ENCODE assay signal across 10 mouse cellular contexts in genomic region chrX:23823398-23824023, GRCm38 (mm10). TPM values are rescaled to one million over a fixed set of nuclear protein-coding genes. Genes with fewer than 3 reads are reported as not detected.
DNase-seq lines count a peak whose midpoint lies in the region; ATAC-seq lines count a peak whose summit lies in the region.
"Had no signal": no experiment of that assay in that cellular context is flagged by ENCODE, and none has a peak within 500 bp of the region (broad histone marks: within the 10 kb centered on the region; RNA-seq: fewer than 3 reads in every experiment).

No protein-coding gene starts in this region.

- H3K27ac ChIP-seq in heart, embryonic 10.5 days = no peak overlapping the region
- H3K27ac ChIP-seq in limb, embryonic 13.5 days = no peak overlapping the region
- H3K27ac ChIP-seq: macrophage had no signal

- H3K9ac ChIP-seq in limb, embryonic 13.5 days = no peak overlapping the region

- peak; percentile 5 to 13 for DNase-seq in urinary bladder, adult 18-20 months (ENCODE audit: low spot score in 2 of 2)
- DNase-seq in urinary bladder, postnatal 10 days (ENCODE audit: low spot score) = no peak
- no peak for DNase-seq in heart, embryonic 10.5 days (ENCODE audit: low spot score)
- no peak for DNase-seq in retina, postnatal 1 day
- DNase-seq in thymus, postnatal 10 days (ENCODE audit: low spot score in 2 of 2) = no peak
- no peak for DNase-seq in right cerebral cortex, postnatal 10 days (ENCODE audit: low spot score in 2 of 2)
- DNase-seq in yolk sac, embryonic 10.5 days (ENCODE audit: low spot score) = no peak
- DNase-seq: thymus, adult 2 months had no signal

- no peaks in the 10 kb centered on the region for H3K9me3 ChIP-seq in heart, embryonic 10.5 days
- no peaks in the 10 kb centered on the region for H3K9me3 ChIP-seq in limb, embryonic 13.5 days

- H3K4me1 ChIP-seq in heart, embryonic 10.5 days = no peaks in the 10 kb centered on the region
- no peaks in the 10 kb centered on the region for H3K4me1 ChIP-seq in limb, embryonic 13.5 days

- H3K4me3 ChIP-seq in heart, embryonic 10.5 days = peak overlapping the region; percentile 40
- H3K4me3 ChIP-seq in limb, embryonic 13.5 days = no peak overlapping the region

- H3K36me3 ChIP-seq in heart, embryonic 10.5 days = no peaks in the 10 kb centered on the region
- H3K36me3 ChIP-seq in limb, embryonic 13.5 days = no peaks in the 10 kb centered on the region

- no peaks in the 10 kb centered on the region for H3K27me3 ChIP-seq in heart, embryonic 10.5 days (ENCODE audit: insufficient read depth, poor library complexity, severe bottlenecking)
- no peaks in the 10 kb centered on the region for H3K27me3 ChIP-seq in limb, embryonic 13.5 days

- WGBS in heart, embryonic 10.5 days = 63% methylated on average over 19 of the region's 19 CpGs
- WGBS in limb, embryonic 13.5 days = 61% methylated on average over 19 of the region's 19 CpGs

- H3K4me2 ChIP-seq in limb, embryonic 13.5 days (replicated peaks) = peak overlapping the region; percentile 32; the same call in 1 of the 2 replicates

- ATAC-seq in limb, embryonic 13.5 days (ENCODE audit: low FRiP score, low read depth) = no peak

RNA-seq across cellular contexts. Expression of gene Gm4907, which starts 58.8 kb away (rescaled TPM):
- polyA plus RNA-seq in heart, embryonic 10.5 days (2016; fragmentation: Nextera tagmentation; extraction: Ambion mirVana) = not detected in 2 replicates
- not detected in 2 replicates for polyA plus RNA-seq in limb, embryonic 13.5 days (2015; fragmentation: Nextera tagmentation; extraction: Ambion mirVana)
- polyA plus RNA-seq: macrophage; thymus, adult 2 months had no signal

Comparison
In these comparisons a context has a peak if more than half of its experiments do, and no peak if none do; other contexts are left out.
1. DNase-seq: peak in urinary bladder, adult 18-20 months (2 of 2); none in urinary bladder, postnatal 10 days (single experiment), heart, embryonic 10.5 days (single experiment), retina, postnatal 1 day (single experiment), thymus, postnatal 10 days (0 of 2), right cerebral cortex, postnatal 10 days (0 of 2) and yolk sac, embryonic 10.5 days (single experiment).